Mouse (Mus musculus): Measurements from ENCODE around the gene Cd163l1.

Gene Cd163l1

GRCm38 (mm10) chr7:140217967-140218366 is at the start of gene Cd163l1:
Gene Cd163l1 (plus strand): TSS chr7:140218267.
- no peak for DNase-seq (ENCODE audit: low read depth, low spot score)

- DNase-seq (ENCODE audit: low read depth, low spot score), result no peak
Measured at GRCm38 (mm10) chr7:140169386-140169785, 48.7 kb upstream of the Cd163l1 start.

- no peak for DNase-seq (ENCODE audit: low read depth, low spot score)
Measured at GRCm38 (mm10) chr7:140170863-140171262, 47.2 kb upstream of the Cd163l1 start.

- no peak for DNase-seq (ENCODE audit: low read depth, low spot score)
Measured at GRCm38 (mm10) chr7:140172936-140173335, 45.1 kb upstream of the Cd163l1 start, which contains the start of gene Olfr523. Gene Olfr523 (plus strand): TSS chr7:140173217.

GRCm38 (mm10) chr7:140179176-140179575 is 38.9 kb upstream of the Cd163l1 start:
- no peak for DNase-seq (ENCODE audit: low read depth, low spot score)

GRCm38 (mm10) chr7:140180692-140181091 is 37.4 kb upstream of the Cd163l1 start:
- no peak for DNase-seq (ENCODE audit: low read depth, low spot score)

- no peak for DNase-seq (ENCODE audit: low read depth, low spot score)
Measured at GRCm38 (mm10) chr7:140184206-140184605, 33.9 kb upstream of the Cd163l1 start.

- DNase-seq (ENCODE audit: low read depth, low spot score), result peak; percentile 78
Measured at GRCm38 (mm10) chr7:140186646-140187620, 31.1 kb upstream of the Cd163l1 start.

- DNase-seq (ENCODE audit: low read depth, low spot score), result no peak
Measured at GRCm38 (mm10) chr7:140187721-140188390, 30.2 kb upstream of the Cd163l1 start.

- peak; percentile 70 for DNase-seq (ENCODE audit: low read depth, low spot score)
Measured at GRCm38 (mm10) chr7:140188391-140189328, 29.4 kb upstream of the Cd163l1 start.

GRCm38 (mm10) chr7:140190435-140190834 is 27.6 kb upstream of the Cd163l1 start:
- no peak for DNase-seq (ENCODE audit: low read depth, low spot score)

GRCm38 (mm10) chr7:140192445-140192844 is 25.6 kb upstream of the Cd163l1 start:
- DNase-seq (ENCODE audit: low read depth, low spot score), result no peak

- DNase-seq (ENCODE audit: low read depth, low spot score), result no peak
Measured at GRCm38 (mm10) chr7:140192851-140193250, 25.2 kb upstream of the Cd163l1 start.

GRCm38 (mm10) chr7:140194031-140194430 is 24.0 kb upstream of the Cd163l1 start:
- DNase-seq (ENCODE audit: low read depth, low spot score), result no peak

- DNase-seq (ENCODE audit: low read depth, low spot score), result no peak
Measured at GRCm38 (mm10) chr7:140196002-140196401, 22.1 kb upstream of the Cd163l1 start.

GRCm38 (mm10) chr7:140201090-140201489 is 17.0 kb upstream of the Cd163l1 start:
- DNase-seq (ENCODE audit: low read depth, low spot score), result no peak

- DNase-seq (ENCODE audit: low read depth, low spot score), result no peak
Measured at GRCm38 (mm10) chr7:140205864-140206263, 12.2 kb upstream of the Cd163l1 start, which contains the start of gene Olfr524. Gene Olfr524 (minus strand): TSS chr7:140205964.

GRCm38 (mm10) chr7:140206904-140207303 is 11.2 kb upstream of the Cd163l1 start:
- no peak for DNase-seq (ENCODE audit: low read depth, low spot score)

GRCm38 (mm10) chr7:140208153-140208552 is 9.9 kb upstream of the Cd163l1 start:
- no peak for DNase-seq (ENCODE audit: low read depth, low spot score)

GRCm38 (mm10) chr7:140208677-140209076 is 9.4 kb upstream of the Cd163l1 start:
- no peak for DNase-seq (ENCODE audit: low read depth, low spot score)

- DNase-seq (ENCODE audit: low read depth, low spot score), result no peak
Measured at GRCm38 (mm10) chr7:140213841-140214240, 4.2 kb upstream of the Cd163l1 start.

Measured in ES-CJ7 (cell line).